Mouse (Mus musculus) lung, embryonic 16.5 days (tissue): ENCODE measurements around the gene Ifitm6. TPM values are rescaled to one million over a fixed set of nuclear protein-coding genes. Genes with fewer than 3 reads are reported as not detected.
"Not testable (repeated sequence)": the region's sequence is repeated elsewhere in the genome, so short reads cannot be mapped to it uniquely, and the experiment has no call there.

ENCODE experiments used
- ATAC-seq: fragments of 200-750 bp; cut with Nextera tagmentation; 2 replicates; pipeline ENCODE4 v1.8.0; 2017; ENCODE audit warnings: low read depth, mild to moderate bottlenecking, moderate library complexity
- H3K27ac ChIP-seq: fragments of 300-500 bp; sonication (generic); 2 replicates; pipeline ENCODE4 v1.5.1; 2014; ENCODE audit warnings: mild to moderate bottlenecking, control low read depth, low read length
- H3K27me3 ChIP-seq: fragments of 300-500 bp; sonication (generic); 2 replicates; pipeline ENCODE4 v1.6.1; 2014; ENCODE audit warnings: low read depth, low read length, mixed read lengths; ENCODE audit not compliant: control insufficient read depth, insufficient read depth
- H3K36me3 ChIP-seq: fragments of 300-500 bp; sonication (generic); 2 replicates; pipeline ENCODE4 v1.6.1; 2014; ENCODE audit warnings: low read length; ENCODE audit not compliant: control insufficient read depth, insufficient read depth
- H3K4me1 ChIP-seq: fragments of 300-500 bp; sonication (generic); replicated peaks from 2 replicates; pipeline ENCODE4 v1.6.1; 2014; ENCODE audit warnings: low read length, mixed read lengths; ENCODE audit not compliant: control insufficient read depth, insufficient read depth
- H3K4me2 ChIP-seq: fragments of 300-500 bp; sonication (generic); 2 replicates; pipeline ENCODE4 v1.6.1; 2014; ENCODE audit warnings: low read depth, low read length, control low read depth
- H3K4me3 ChIP-seq: fragments of 300-500 bp; sonication (generic); 2 replicates; pipeline ENCODE4 v1.5.1; 2014; ENCODE audit warnings: mild to moderate bottlenecking, low read length, control low read depth
- H3K9ac ChIP-seq: fragments of 300-500 bp; sonication (generic); 2 replicates; pipeline ENCODE4 v1.6.1; 2014; ENCODE audit warnings: low read length, control low read depth
- H3K9me3 ChIP-seq: fragments of 300-500 bp; sonication (generic); 2 replicates; pipeline ENCODE4 v1.6.1; 2016; ENCODE audit warnings: low read length; ENCODE audit not compliant: control insufficient read depth
- WGBS: fragments of 180-500 bp; shearing (Covaris S2); extraction: QIAGEN DNeasy Blood & Tissue Kit; methylation state at CpG from one replicate; pipeline ENCODE4 v1.1.7; 2014; 5-methylcytosine and 5-hydroxymethylcytosine counted together
- polyA plus RNA-seq: library from polyadenylated mRNA; unstranded; fragments of >200 nt; fragmentation: Nextera tagmentation; extraction: Ambion mirVana; gene quantifications from 2 replicates; pipeline ENCODE4 v1.2.1, GENCODE M21; 2015

The Ifitm6 gene
- polyA plus RNA-seq, 1 experiment from 2014 or later, result 1.5 TPM

- no peak overlapping the region for H3K4me3 ChIP-seq
- no peak for ATAC-seq
- no peaks in the 10 kb centered on the region for H3K36me3 ChIP-seq
- no peak overlapping the region for H3K4me2 ChIP-seq
- H3K4me1 ChIP-seq, result no peaks in the 10 kb centered on the region
- peaks cover 3% of the 10 kb centered on the region; the same call in 1 of the 2 replicates for H3K9me3 ChIP-seq
- WGBS, result 78% methylated on average over 7 of the region's 7 CpGs
- no peak overlapping the region for H3K9ac ChIP-seq
- H3K27me3 ChIP-seq, result no peaks in the 10 kb centered on the region
- no peak overlapping the region for H3K27ac ChIP-seq
Measured at GRCm38 (mm10) chr7:140982971-140983370, 34.8 kb downstream of the Ifitm6 start.

DNA sequence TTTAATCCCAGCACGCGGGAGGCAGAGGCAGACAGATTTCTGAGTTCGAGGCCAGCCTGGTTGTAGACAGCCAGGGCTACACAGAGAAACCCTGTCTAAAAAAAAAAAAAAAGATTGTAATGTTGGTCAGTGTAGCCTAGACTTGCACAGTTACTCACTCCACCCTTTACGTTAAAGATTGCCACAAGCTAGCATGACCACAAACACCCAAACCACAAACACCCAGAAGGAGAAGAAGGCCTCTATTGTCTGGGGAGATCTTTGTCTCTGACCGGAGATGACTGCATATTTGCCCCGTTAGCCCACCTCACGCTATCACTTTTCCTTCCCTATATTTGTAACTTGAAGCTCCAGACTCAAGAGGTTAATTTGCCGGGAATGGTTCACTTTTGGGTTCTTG is 36.0 kb downstream of the Ifitm6 start:
- Histone ChIP-seq H3K9me3 (peaks cover 3% of the 10 kb centered on the region; the same call in 1 of the 2 replicates), H3K36me3 (no peaks in the 10 kb centered on the region), H3K4me2 (no peak overlapping the region), H3K27ac (no peak overlapping the region), H3K27me3 (no peaks in the 10 kb centered on the region), H3K4me1 (no peaks in the 10 kb centered on the region), H3K4me3 (no peak overlapping the region), H3K9ac (no peak overlapping the region)
- 79% methylated on average over 8 of the region's 8 CpGs for WGBS
- no peak for ATAC-seq

GRCm38 (mm10) chr7:140976720-140977119 is 41.0 kb downstream of the Ifitm6 start:
- H3K4me1 ChIP-seq, ATAC-seq, H3K27ac ChIP-seq, H3K36me3 ChIP-seq, H3K9me3 ChIP-seq, H3K4me2 ChIP-seq, H3K27me3 ChIP-seq, H3K9ac ChIP-seq, H3K4me3 ChIP-seq: not testable (repeated sequence)
- WGBS, result 87% methylated on average over 9 of the region's 9 CpGs

- no peaks in the 10 kb centered on the region for H3K27me3 ChIP-seq
- 32% methylated on average over 3 of the region's 3 CpGs for WGBS
- no peak overlapping the region for H3K27ac ChIP-seq
- no peaks in the 10 kb centered on the region for H3K36me3 ChIP-seq
- H3K4me3 ChIP-seq, result no peak overlapping the region
- H3K4me2 ChIP-seq, result no peak overlapping the region
- ATAC-seq, result no peak
- no peaks in the 10 kb centered on the region for H3K9me3 ChIP-seq
- no peak overlapping the region for H3K9ac ChIP-seq
- peaks cover 10% of the 10 kb centered on the region for H3K4me1 ChIP-seq
Measured at GRCm38 (mm10) chr7:140975465-140975864, 42.3 kb downstream of the Ifitm6 start.

- 11% methylated on average over 9 of the region's 9 CpGs for WGBS
- H3K36me3 ChIP-seq, result no peaks in the 10 kb centered on the region
- ATAC-seq, result no peak
- H3K9me3 ChIP-seq, result no peaks in the 10 kb centered on the region
- peaks cover 10% of the 10 kb centered on the region for H3K4me1 ChIP-seq
- no peak overlapping the region for H3K9ac ChIP-seq
- H3K4me3 ChIP-seq, result no peak overlapping the region
- no peaks in the 10 kb centered on the region for H3K27me3 ChIP-seq
- H3K4me2 ChIP-seq, result no peak overlapping the region
- H3K27ac ChIP-seq, result no peak overlapping the region
Measured at GRCm38 (mm10) chr7:140974940-140975339, 42.8 kb downstream of the Ifitm6 start.

GRCm38 (mm10) chr7:140973396-140974165 is 44.1 kb downstream of the Ifitm6 start:
- no peaks in the 10 kb centered on the region for H3K9me3 ChIP-seq
- no peak overlapping the region for H3K4me2 ChIP-seq
- no peak overlapping the region for H3K27ac ChIP-seq
- H3K36me3 ChIP-seq, result no peaks in the 10 kb centered on the region
- no peak overlapping the region for H3K4me3 ChIP-seq
- no peaks in the 10 kb centered on the region for H3K27me3 ChIP-seq
- H3K4me1 ChIP-seq, result peaks cover 10% of the 10 kb centered on the region
- 47% methylated on average over 14 of the region's 14 CpGs for WGBS
- no peak overlapping the region for H3K9ac ChIP-seq
- ATAC-seq, result no peak

- Histone ChIP-seq H3K27me3 (no peaks in the 10 kb centered on the region), H3K9me3 (no peaks in the 10 kb centered on the region), H3K36me3 (no peaks in the 10 kb centered on the region), H3K4me3 (no peak overlapping the region), H3K9ac (0 out of 2 replicates have a peak overlapping the region, but pooled peaks have one; percentile 34), H3K4me1 (peaks cover 13% of the 10 kb centered on the region), H3K4me2 (no peak overlapping the region), H3K27ac (peak overlapping the region; percentile 78)
- WGBS, result 42% methylated on average over 8 of the region's 8 CpGs
- peak; percentile 69 for ATAC-seq
Measured at GRCm38 (mm10) chr7:140971479-140972171, 46.1 kb downstream of the Ifitm6 start.

GRCm38 (mm10) chr7:140970931-140971330 is 46.8 kb downstream of the Ifitm6 start:
- Histone ChIP-seq H3K9ac (no peak overlapping the region), H3K27me3 (no peaks in the 10 kb centered on the region), H3K36me3 (no peaks in the 10 kb centered on the region), H3K4me1 (peaks cover 13% of the 10 kb centered on the region), H3K4me3 (no peak overlapping the region), H3K4me2 (no peak overlapping the region), H3K27ac (no peak overlapping the region; the same call in 1 of the 2 replicates), H3K9me3 (no peaks in the 10 kb centered on the region)
- no peak for ATAC-seq
- WGBS, result 36% methylated on average over 7 of the region's 7 CpGs

GRCm38 (mm10) chr7:140968710-140969109 is 49.0 kb downstream of the Ifitm6 start:
- H3K4me2 ChIP-seq, ATAC-seq, H3K9ac ChIP-seq, H3K9me3 ChIP-seq, H3K4me3 ChIP-seq, H3K27ac ChIP-seq, H3K36me3 ChIP-seq, H3K27me3 ChIP-seq: not testable (repeated sequence)
- 28% methylated on average over 3 of the region's 3 CpGs for WGBS
- H3K4me1 ChIP-seq, result peaks cover 13% of the 10 kb centered on the region
